Mouse (Mus musculus) megakaryocyte, embryonic 14.5 days (primary cell): ENCODE results near the gene Atp8a2. TPM values are rescaled to one million over a fixed set of nuclear protein-coding genes. Genes with fewer than 3 reads are reported as not detected.

Source experiments
- H3K27me3 ChIP-seq: replicated peaks from 2 replicates; pipeline ENCODE3; 2012; ENCODE audit warnings: inconsistent platforms
- H3K36me3 ChIP-seq: replicated peaks from 2 replicates; pipeline ENCODE3; 2012; ENCODE audit warnings: low read length, inconsistent platforms, mixed read lengths
- H3K4me1 ChIP-seq: 2 replicates; pipeline ENCODE4 v1.6.1; 2012; ENCODE audit warnings: inconsistent platforms
- H3K4me3 ChIP-seq: replicated peaks from 2 replicates; pipeline ENCODE3; 2012; ENCODE audit warnings: moderate library complexity, mild to moderate bottlenecking, inconsistent platforms
- H3K9me3 ChIP-seq: 2 replicates; pipeline ENCODE4 v1.6.1; 2012; ENCODE audit warnings: inconsistent platforms
- FLI1 ChIP-seq: IDR thresholded peaks from 2 replicates; pipeline ENCODE4 v1.6.1; 2012; ENCODE audit warnings: low read length, inconsistent platforms, mixed read lengths
- GATA1 ChIP-seq: IDR thresholded peaks from 3 replicates; pipeline ENCODE4 v1.6.1; 2012; ENCODE audit warnings: mixed read lengths, low read length, inconsistent platforms, borderline replicate concordance
- polyA plus RNA-seq: library from polyadenylated mRNA; stranded (reverse); fragments of >175 nt; gene quantifications from 2 replicates; pipeline ENCODE4 v1.2.3, GENCODE M21; 2012; ENCODE audit warnings: low replicate concordance; ENCODE audit not compliant: insufficient read depth

Gene Atp8a2
- polyA plus RNA-seq, 1 experiment, result 0.02 TPM

DNA sequence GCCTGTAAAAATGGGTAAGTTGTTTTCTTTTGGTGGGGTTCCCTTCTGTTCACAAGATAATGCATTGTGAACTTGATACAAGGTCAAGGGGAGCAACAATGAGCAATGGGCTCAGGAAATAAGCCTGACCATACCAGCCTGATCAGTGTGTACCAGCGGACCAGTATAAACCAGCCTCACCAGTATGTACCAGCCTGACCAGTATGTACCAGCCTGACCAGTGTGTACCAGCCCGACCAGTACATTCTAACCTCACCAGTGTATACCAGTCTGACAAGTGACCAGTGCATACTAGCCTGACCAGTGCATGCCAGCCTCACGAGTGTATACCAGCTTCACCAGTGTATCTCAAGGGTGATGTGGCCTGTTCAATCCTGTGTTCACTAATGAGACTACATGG lies 33.6 kb downstream of the Atp8a2 start:
- Histone ChIP-seq H3K36me3 (no peaks in the 10 kb centered on the region), H3K27me3 (peaks cover 8% of the 10 kb centered on the region), H3K4me3 (peak overlapping the region; percentile 26), H3K9me3 (no peaks in the 10 kb centered on the region), H3K4me1 (no peaks in the 10 kb centered on the region)
- TF ChIP-seq GATA1 (no peak), FLI1 (no peak)

DNA sequence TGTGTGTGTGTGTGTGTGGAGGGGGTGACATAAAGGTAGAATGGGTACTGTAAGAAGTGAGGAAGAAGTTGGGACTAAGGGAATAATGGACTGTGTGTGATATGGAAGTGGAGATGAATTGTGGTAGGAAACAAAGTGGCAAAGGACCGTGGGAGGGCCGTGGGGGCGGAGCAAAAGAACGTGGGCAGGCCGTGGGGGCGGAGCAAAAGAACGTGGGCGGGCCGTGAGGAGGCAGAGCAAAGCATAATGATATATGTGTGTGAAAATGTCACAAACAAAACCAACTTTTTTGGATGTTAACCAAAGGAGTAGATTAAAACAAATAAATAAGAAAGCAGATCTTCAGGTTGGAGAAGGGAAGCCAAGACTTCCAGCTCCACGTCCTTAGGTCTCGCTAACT lies 44.6 kb downstream of the Atp8a2 start:
- TF ChIP-seq FLI1, result no peak
- TF ChIP-seq GATA1, result no peak
- Histone ChIP-seq H3K36me3 (no peaks in the 10 kb centered on the region), H3K4me1 (no peaks in the 10 kb centered on the region), H3K27me3 (no peaks in the 10 kb centered on the region), H3K9me3 (no peaks in the 10 kb centered on the region), H3K4me3 (no peak overlapping the region)

DNA sequence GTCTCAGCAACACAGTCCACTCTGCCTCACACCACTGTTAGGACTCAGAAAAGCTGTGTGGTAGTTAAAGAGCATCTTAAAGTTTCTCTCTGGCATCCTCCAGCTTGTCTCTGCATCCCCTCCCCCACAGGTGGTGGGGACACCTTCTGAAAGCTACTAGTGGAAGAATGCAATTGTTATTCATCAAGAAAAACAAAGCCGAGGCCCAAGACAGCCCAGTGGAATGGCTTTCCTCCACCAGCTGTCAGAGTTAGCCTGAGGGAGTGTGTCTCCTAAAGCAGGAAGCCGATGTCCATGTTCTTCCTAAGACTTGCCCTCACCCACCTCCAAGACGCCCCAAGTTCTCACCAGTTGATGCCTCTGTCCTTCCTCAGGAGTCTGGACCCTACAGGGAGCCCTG lies 48.1 kb downstream of the Atp8a2 start:
- TF ChIP-seq FLI1 (no peak), GATA1 (no peak)
- no peaks in the 10 kb centered on the region for H3K4me1 ChIP-seq
- no peaks in the 10 kb centered on the region for H3K9me3 ChIP-seq
- no peaks in the 10 kb centered on the region for H3K27me3 ChIP-seq
- H3K4me3 ChIP-seq, result no peak overlapping the region
- no peaks in the 10 kb centered on the region for H3K36me3 ChIP-seq

DNA sequence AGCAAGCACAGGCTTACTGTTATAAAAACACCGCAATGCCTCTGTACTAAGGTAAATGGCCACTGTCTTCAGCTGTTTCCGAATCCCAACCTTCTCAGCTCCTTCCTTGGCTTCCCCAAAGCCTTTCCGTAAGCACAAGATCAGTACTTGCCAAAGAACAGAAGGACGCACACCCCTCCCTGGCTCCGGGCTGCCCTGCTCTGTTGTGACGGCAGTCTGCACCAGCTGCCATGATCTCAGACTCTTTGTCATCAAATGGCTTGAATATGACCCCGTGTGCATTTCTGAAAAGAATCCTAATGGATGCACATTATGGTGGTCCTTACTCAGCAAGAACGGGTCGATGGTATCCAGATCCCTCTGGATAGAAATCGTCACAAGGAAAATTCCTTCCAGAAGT lies 53.7 kb downstream of the Atp8a2 start:
- peaks cover 2% of the 10 kb centered on the region for H3K27me3 ChIP-seq
- no peak overlapping the region for H3K4me3 ChIP-seq
- TF ChIP-seq FLI1, result no peak
- TF ChIP-seq GATA1, result no peak
- no peaks in the 10 kb centered on the region for H3K36me3 ChIP-seq
- H3K4me1 ChIP-seq, result no peaks in the 10 kb centered on the region
- H3K9me3 ChIP-seq, result no peaks in the 10 kb centered on the region

DNA sequence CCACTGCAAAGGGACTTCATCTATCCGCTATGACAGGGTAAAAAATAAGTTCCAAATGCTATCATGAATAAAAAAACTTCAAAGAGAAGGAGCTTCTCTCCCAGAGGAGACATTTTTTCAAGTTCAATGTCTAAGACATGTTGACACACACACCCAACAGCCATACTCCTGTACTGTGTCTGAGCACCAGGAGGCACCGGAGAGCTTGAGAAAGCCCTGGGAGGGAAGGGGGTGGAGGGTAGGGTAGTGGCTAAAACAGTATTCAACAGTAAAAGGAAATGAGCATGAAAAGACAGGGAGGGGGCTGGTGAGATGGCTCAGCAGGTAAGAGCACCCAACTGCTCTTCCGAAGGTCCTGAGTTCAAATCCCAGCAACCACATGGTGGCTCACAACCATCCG lies 58.6 kb downstream of the Atp8a2 start:
- Histone ChIP-seq H3K27me3 (peaks cover 10% of the 10 kb centered on the region), H3K4me1 (no peaks in the 10 kb centered on the region; the same call in 1 of the 2 replicates), H3K9me3 (no peaks in the 10 kb centered on the region), H3K4me3 (no peak overlapping the region), H3K36me3 (no peaks in the 10 kb centered on the region)
- TF ChIP-seq FLI1, result no peak
- no peak for TF ChIP-seq GATA1

DNA sequence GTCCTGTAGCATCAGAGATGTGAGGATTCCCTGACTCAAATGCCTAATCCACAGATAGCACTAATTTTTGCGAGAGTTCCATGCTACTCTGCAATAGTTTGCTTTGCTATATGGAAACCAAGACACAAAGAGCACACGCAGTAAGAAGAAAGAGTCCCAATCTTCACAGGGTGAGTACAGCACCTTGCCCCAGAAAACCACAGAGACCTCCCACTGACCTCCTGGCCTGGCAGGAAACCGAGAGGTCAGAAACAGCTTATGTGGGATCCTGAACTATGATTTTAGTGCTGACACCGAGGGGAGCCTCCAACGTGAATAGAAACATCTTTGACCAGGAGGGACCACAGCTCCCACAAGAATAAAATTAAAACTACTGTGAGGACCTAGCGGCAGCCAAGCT lies 59.2 kb downstream of the Atp8a2 start:
- Histone ChIP-seq H3K4me1 (no peaks in the 10 kb centered on the region; the same call in 1 of the 2 replicates), H3K9me3 (no peaks in the 10 kb centered on the region), H3K27me3 (peaks cover 10% of the 10 kb centered on the region), H3K4me3 (no peak overlapping the region), H3K36me3 (no peaks in the 10 kb centered on the region)
- TF ChIP-seq FLI1 (no peak), GATA1 (no peak)

DNA sequence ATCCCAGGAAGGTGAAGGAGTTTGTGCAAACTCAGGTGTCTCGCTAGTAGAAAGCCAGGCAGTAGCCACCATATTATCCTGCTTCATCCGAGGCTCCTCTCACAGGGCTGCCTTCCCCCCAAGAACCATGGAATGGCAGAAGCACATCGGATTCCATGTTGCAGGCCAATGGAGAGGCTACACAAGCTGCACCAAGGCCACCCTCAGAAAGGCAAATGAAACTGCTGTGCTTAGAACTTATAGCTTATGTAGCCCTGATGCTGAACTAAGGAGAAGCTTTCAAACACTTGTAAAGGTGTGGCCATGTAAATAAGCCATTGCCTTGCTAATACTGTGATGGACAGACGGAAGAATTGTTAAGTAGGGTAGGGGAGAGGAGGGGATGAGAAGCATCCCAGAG lies 61.2 kb downstream of the Atp8a2 start:
- H3K4me1 ChIP-seq, result peaks cover 5% of the 10 kb centered on the region
- H3K9me3 ChIP-seq, result no peaks in the 10 kb centered on the region
- H3K36me3 ChIP-seq, result no peaks in the 10 kb centered on the region
- H3K4me3 ChIP-seq, result no peak overlapping the region
- no peak for TF ChIP-seq GATA1
- no peak for TF ChIP-seq FLI1
- H3K27me3 ChIP-seq, result peaks cover 23% of the 10 kb centered on the region

DNA sequence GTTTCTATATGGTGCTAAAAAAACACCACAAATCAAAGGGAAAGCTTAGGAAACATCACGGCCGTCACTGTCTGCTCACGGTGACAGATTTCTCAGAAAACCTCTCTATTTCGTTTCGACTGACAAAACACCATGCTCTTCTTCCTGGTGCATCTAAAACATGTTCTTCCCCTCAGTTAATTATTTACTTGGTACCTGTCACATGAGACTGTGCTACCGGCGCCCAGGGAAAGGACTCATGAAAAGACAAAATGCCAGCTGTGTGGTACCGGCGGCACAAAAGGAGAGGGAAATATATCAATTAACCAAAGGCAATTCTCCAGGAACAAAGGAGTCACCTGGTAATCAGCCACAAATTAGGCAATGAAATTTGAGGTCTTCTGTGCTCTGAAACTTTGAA lies 62.3 kb downstream of the Atp8a2 start:
- Histone ChIP-seq H3K27me3 (peaks cover 32% of the 10 kb centered on the region), H3K9me3 (no peaks in the 10 kb centered on the region), H3K4me3 (no peak overlapping the region), H3K4me1 (peaks cover 15% of the 10 kb centered on the region), H3K36me3 (no peaks in the 10 kb centered on the region)
- TF ChIP-seq FLI1 (no peak), GATA1 (no peak)

DNA sequence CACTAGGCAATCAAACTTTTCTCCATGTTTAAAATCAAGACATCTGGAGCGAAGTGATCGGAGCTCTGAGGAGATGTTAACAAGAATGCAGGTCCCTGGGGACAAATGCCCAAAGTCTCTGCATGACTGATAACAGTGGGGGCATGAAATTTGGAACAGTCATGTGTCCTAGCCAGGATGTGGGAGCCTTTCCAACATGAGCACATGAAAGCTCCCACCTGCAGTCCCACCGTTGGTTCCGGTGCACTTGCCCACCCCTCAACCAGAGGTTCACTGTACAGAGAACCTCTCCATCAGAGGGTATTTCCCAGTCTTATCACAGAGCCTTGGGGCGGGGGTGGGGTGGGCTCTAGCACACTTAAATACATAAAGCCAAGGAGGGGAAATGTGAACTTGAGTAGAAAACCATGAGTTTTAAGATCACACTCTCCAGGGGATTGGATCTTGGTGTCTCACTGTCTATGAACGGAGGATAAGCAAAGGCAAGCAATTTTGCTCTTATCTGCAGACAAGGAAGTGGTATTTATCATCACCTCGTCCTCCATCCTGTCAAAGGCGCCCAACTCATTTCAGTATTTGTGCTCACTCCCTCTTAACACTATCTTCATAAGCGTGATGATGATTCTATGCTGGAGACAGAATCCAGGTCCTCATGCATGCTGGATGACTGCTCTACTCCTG lies 65.6 kb downstream of the Atp8a2 start:
- peaks cover 49% of the 10 kb centered on the region for H3K27me3 ChIP-seq
- H3K4me3 ChIP-seq, result no peak overlapping the region
- H3K4me1 ChIP-seq, result peaks cover 19% of the 10 kb centered on the region
- no peaks in the 10 kb centered on the region for H3K36me3 ChIP-seq
- H3K9me3 ChIP-seq, result no peaks in the 10 kb centered on the region
- TF ChIP-seq GATA1 (no peak), FLI1 (no peak)

DNA sequence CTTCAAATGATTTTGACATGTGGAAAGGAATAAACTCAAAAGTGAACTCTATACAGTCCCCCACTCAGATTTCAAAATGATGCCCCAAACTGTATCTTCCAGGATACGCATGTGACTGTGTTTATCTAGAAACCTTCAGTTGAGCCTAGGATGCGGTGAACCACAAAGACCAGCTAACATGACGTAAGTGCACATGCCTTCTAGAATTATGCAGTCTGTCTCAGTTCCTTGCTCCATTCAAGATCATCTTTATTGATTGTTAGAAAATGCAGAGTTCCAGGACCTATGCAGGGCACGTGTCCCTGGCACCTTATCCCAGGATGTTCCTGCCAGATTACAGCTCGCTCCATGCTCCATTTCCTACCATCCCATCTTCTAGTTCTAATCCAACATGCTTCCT lies 67.4 kb downstream of the Atp8a2 start:
- H3K4me3 ChIP-seq, result no peak overlapping the region
- H3K27me3 ChIP-seq, result peaks cover 54% of the 10 kb centered on the region
- H3K36me3 ChIP-seq, result no peaks in the 10 kb centered on the region
- H3K9me3 ChIP-seq, result no peaks in the 10 kb centered on the region
- peaks cover 19% of the 10 kb centered on the region for H3K4me1 ChIP-seq
- no peak for TF ChIP-seq GATA1
- no peak for TF ChIP-seq FLI1

DNA sequence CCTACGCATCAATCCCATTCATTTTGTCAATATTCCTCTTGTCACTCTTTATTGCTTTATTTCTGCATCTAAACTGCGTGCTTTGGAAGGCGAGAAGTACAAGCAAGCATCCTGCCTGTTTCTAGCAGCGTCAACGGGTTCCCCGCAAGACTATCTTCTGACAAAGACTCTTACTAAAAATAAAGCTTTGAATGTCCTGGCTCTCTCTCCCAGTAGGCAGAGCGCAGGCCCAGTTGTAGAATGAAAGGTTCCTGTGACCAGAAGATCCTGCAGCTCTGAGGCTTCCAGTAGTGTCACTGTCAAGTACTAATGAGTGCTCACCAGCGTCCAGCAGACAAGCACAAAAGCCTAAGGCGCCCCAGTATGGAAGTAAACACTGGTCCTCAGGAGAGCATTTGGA lies 71.8 kb downstream of the Atp8a2 start:
- no peak for TF ChIP-seq FLI1
- no peak for TF ChIP-seq GATA1
- Histone ChIP-seq H3K4me1 (peaks cover 9% of the 10 kb centered on the region), H3K27me3 (peaks cover 40% of the 10 kb centered on the region), H3K36me3 (no peaks in the 10 kb centered on the region), H3K4me3 (no peak overlapping the region), H3K9me3 (no peaks in the 10 kb centered on the region)
